Comparison of ENCODE assay signal across 8 mouse cellular contexts in genomic region chr2:164403396-164404081, GRCm38 (mm10). TPM values are rescaled to one million over a fixed set of nuclear protein-coding genes. Genes with fewer than 3 reads are reported as not detected.
DNase-seq lines count a peak whose midpoint lies in the region; ATAC-seq lines count a peak whose summit lies in the region.

No protein-coding gene starts in this region.

- no peaks in the 10 kb centered on the region for H3K9me3 ChIP-seq in hindbrain, embryonic 10.5 days
- H3K9me3 ChIP-seq in hindbrain, embryonic 11.5 days (ENCODE audit: control insufficient read depth, low read length) = no peaks in the 10 kb centered on the region
- H3K9me3 ChIP-seq in embryonic facial prominence, embryonic 15.5 days (replicated peaks) = no peaks in the 10 kb centered on the region
- H3K9me3 ChIP-seq in lung, embryonic 16.5 days (ENCODE audit: control insufficient read depth, low read length) = no peaks in the 10 kb centered on the region
- no peaks in the 10 kb centered on the region for H3K9me3 ChIP-seq in forebrain, embryonic 11.5 days (ENCODE audit: control insufficient read depth, low read length)

- H3K4me1 ChIP-seq in hindbrain, embryonic 10.5 days (replicated peaks) = peaks cover 31% of the 10 kb centered on the region
- peaks cover 4% of the 10 kb centered on the region; the same call in 1 of the 2 replicates for H3K4me1 ChIP-seq in hindbrain, embryonic 11.5 days (replicated peaks; ENCODE audit: control insufficient read depth, insufficient read depth, low read length)
- H3K4me1 ChIP-seq in embryonic facial prominence, embryonic 15.5 days = peaks cover 43% of the 10 kb centered on the region
- H3K4me1 ChIP-seq in lung, embryonic 16.5 days (replicated peaks; ENCODE audit: control insufficient read depth, insufficient read depth, low read length) = peaks cover 18% of the 10 kb centered on the region
- H3K4me1 ChIP-seq in forebrain, embryonic 11.5 days (replicated peaks; ENCODE audit: control insufficient read depth, insufficient read depth, low read length) = peaks cover 3% of the 10 kb centered on the region; the same call in 1 of the 2 replicates

- 8% methylated on average over 14 of the region's 14 CpGs for WGBS in hindbrain, embryonic 10.5 days
- 9% methylated on average over 14 of the region's 14 CpGs for WGBS in hindbrain, embryonic 11.5 days
- 9% methylated on average over 14 of the region's 14 CpGs for WGBS in embryonic facial prominence, embryonic 15.5 days
- WGBS in lung, embryonic 16.5 days = 13% methylated on average over 14 of the region's 14 CpGs
- WGBS in forebrain, embryonic 11.5 days = 7% methylated on average over 13 of the region's 14 CpGs

- no peak overlapping the region for H3K27ac ChIP-seq in hindbrain, embryonic 10.5 days
- no peak overlapping the region for H3K27ac ChIP-seq in hindbrain, embryonic 11.5 days (ENCODE audit: low read depth, low read length)
- no peak overlapping the region; the same call in 1 of the 2 replicates for H3K27ac ChIP-seq in embryonic facial prominence, embryonic 15.5 days (replicated peaks)
- H3K27ac ChIP-seq in lung, embryonic 16.5 days (ENCODE audit: low read length) = peak overlapping the region; percentile 89
- H3K27ac ChIP-seq in forebrain, embryonic 11.5 days (ENCODE audit: low read depth, low read length) = no peak overlapping the region

- H3K4me3 ChIP-seq in hindbrain, embryonic 10.5 days = 0 out of 2 replicates have a peak overlapping the region, but pooled peaks have one; percentile 4
- H3K4me3 ChIP-seq in hindbrain, embryonic 11.5 days (ENCODE audit: low read depth, low read length) = no peak overlapping the region
- H3K4me3 ChIP-seq in embryonic facial prominence, embryonic 15.5 days (replicated peaks) = peak overlapping the region; percentile 42
- H3K4me3 ChIP-seq in lung, embryonic 16.5 days (ENCODE audit: low read length) = peak overlapping the region; percentile 53
- H3K4me3 ChIP-seq in forebrain, embryonic 11.5 days (ENCODE audit: low read depth, low read length) = no peak overlapping the region

- ATAC-seq in hindbrain, embryonic 11.5 days (ENCODE audit: low FRiP score) = no peak; the same call in 1 of the 2 replicates
- 0 out of 2 replicates have a peak, but pooled peaks have one; percentile 15 for ATAC-seq in embryonic facial prominence, embryonic 15.5 days (ENCODE audit: insufficient number of reproducible peaks, low FRiP score, low TSS enrichment, low read depth)
- ATAC-seq in lung, embryonic 16.5 days (ENCODE audit: low read depth) = peak; percentile 78
- ATAC-seq in forebrain, embryonic 11.5 days (replicated peaks; ENCODE audit: low FRiP score) = no peak

- no peak for DNase-seq in hindbrain, embryonic 10.5 days (ENCODE audit: low spot score)
- DNase-seq in hindbrain, embryonic 11.5 days (ENCODE audit: low spot score) = no peak
- DNase-seq in brain, adult 2 months (ENCODE audit: low read depth, low spot score) = peak; percentile 37
- DNase-seq in forebrain, embryonic 11.5 days (ENCODE audit: low spot score) = no peak
- DNase-seq in thymus, postnatal 25 days = no peak
- no peak for DNase-seq in left cerebral cortex, adult 9 months (ENCODE audit: low spot score in 2 of 2)

- no peak overlapping the region for H3K9ac ChIP-seq in hindbrain, embryonic 11.5 days (ENCODE audit: low read depth, low read length)
- H3K9ac ChIP-seq in embryonic facial prominence, embryonic 15.5 days = no peak overlapping the region
- peak overlapping the region; percentile 18 for H3K9ac ChIP-seq in lung, embryonic 16.5 days (ENCODE audit: low read length)
- no peak overlapping the region for H3K9ac ChIP-seq in forebrain, embryonic 11.5 days (ENCODE audit: low read length)

- H3K36me3 ChIP-seq in hindbrain, embryonic 10.5 days = no peaks in the 10 kb centered on the region
- no peaks in the 10 kb centered on the region for H3K36me3 ChIP-seq in hindbrain, embryonic 11.5 days (ENCODE audit: control insufficient read depth, insufficient read depth, low read length)
- H3K36me3 ChIP-seq in embryonic facial prominence, embryonic 15.5 days = no peaks in the 10 kb centered on the region
- no peaks in the 10 kb centered on the region for H3K36me3 ChIP-seq in lung, embryonic 16.5 days (ENCODE audit: control insufficient read depth, insufficient read depth, low read length)
- H3K36me3 ChIP-seq in forebrain, embryonic 11.5 days (ENCODE audit: control insufficient read depth, insufficient read depth, low read length) = no peaks in the 10 kb centered on the region

- peaks cover 100% of the 10 kb centered on the region for H3K27me3 ChIP-seq in hindbrain, embryonic 10.5 days (ENCODE audit: insufficient read depth, poor library complexity, severe bottlenecking)
- H3K27me3 ChIP-seq in hindbrain, embryonic 11.5 days (ENCODE audit: control insufficient read depth, insufficient read depth, low read length) = peaks cover 92% of the 10 kb centered on the region
- peaks cover 97% of the 10 kb centered on the region for H3K27me3 ChIP-seq in embryonic facial prominence, embryonic 15.5 days
- peaks cover 42% of the 10 kb centered on the region for H3K27me3 ChIP-seq in lung, embryonic 16.5 days (ENCODE audit: control insufficient read depth, insufficient read depth, low read depth, low read length)
- H3K27me3 ChIP-seq in forebrain, embryonic 11.5 days (ENCODE audit: control insufficient read depth, insufficient read depth, low read length) = peaks cover 93% of the 10 kb centered on the region

- no peak overlapping the region; the same call in 1 of the 2 replicates for H3K4me2 ChIP-seq in hindbrain, embryonic 11.5 days (replicated peaks; ENCODE audit: low read depth, low read length)
- peak overlapping the region; percentile 65 for H3K4me2 ChIP-seq in embryonic facial prominence, embryonic 15.5 days (replicated peaks)
- peak overlapping the region; percentile 71 for H3K4me2 ChIP-seq in lung, embryonic 16.5 days (ENCODE audit: low read depth, low read length)
- H3K4me2 ChIP-seq in forebrain, embryonic 11.5 days (ENCODE audit: low read depth, low read length, severe bottlenecking) = no peak overlapping the region

RNA-seq across cellular contexts. Expression of gene Rbpjl, which starts 0.6 kb away (rescaled TPM):
- polyA plus RNA-seq in hindbrain, embryonic 10.5 days (2016; fragmentation: Nextera tagmentation; extraction: Ambion mirVana) = 0.02 TPM in 1 of 2 replicates, not detected in the other
- polyA plus RNA-seq in hindbrain, embryonic 11.5 days (2014; fragmentation: Nextera tagmentation; extraction: Ambion mirVana) = not detected in 2 replicates
- 0.50 and 0.98 TPM in 2 replicates for polyA plus RNA-seq in embryonic facial prominence, embryonic 15.5 days (2015; fragmentation: Nextera tagmentation; extraction: Ambion mirVana)
- polyA plus RNA-seq in lung, embryonic 16.5 days (2015; fragmentation: Nextera tagmentation; extraction: Ambion mirVana) = 16.8 and 21.9 TPM in 2 replicates
- not detected in 2 replicates for polyA plus RNA-seq in forebrain, embryonic 11.5 days (2014; fragmentation: Nextera tagmentation; extraction: Ambion mirVana)

RNA-seq across cellular contexts. Expression of gene Matn4, which starts 1.4 kb away (rescaled TPM):
- 0.35 and 0.72 TPM in 2 replicates for polyA plus RNA-seq in hindbrain, embryonic 10.5 days (2016; fragmentation: Nextera tagmentation; extraction: Ambion mirVana)
- polyA plus RNA-seq in hindbrain, embryonic 11.5 days (2014; fragmentation: Nextera tagmentation; extraction: Ambion mirVana) = 0.71 and 0.91 TPM in 2 replicates
- 33.4 and 58.2 TPM in 2 replicates for polyA plus RNA-seq in embryonic facial prominence, embryonic 15.5 days (2015; fragmentation: Nextera tagmentation; extraction: Ambion mirVana)
- polyA plus RNA-seq in lung, embryonic 16.5 days (2015; fragmentation: Nextera tagmentation; extraction: Ambion mirVana) = 46.8 and 54.9 TPM in 2 replicates
- polyA plus RNA-seq in forebrain, embryonic 11.5 days (2014; fragmentation: Nextera tagmentation; extraction: Ambion mirVana) = not detected in 2 replicates

RNA-seq across cellular contexts. Expression of gene Slpi, which starts 14.6 kb away (rescaled TPM):
- 0.31 TPM in 1 of 2 replicates, not detected in the other for polyA plus RNA-seq in hindbrain, embryonic 10.5 days (2016; fragmentation: Nextera tagmentation; extraction: Ambion mirVana)
- 0.43 and 0.46 TPM in 2 replicates for polyA plus RNA-seq in hindbrain, embryonic 11.5 days (2014; fragmentation: Nextera tagmentation; extraction: Ambion mirVana)
- 9.9 and 14.5 TPM in 2 replicates for polyA plus RNA-seq in embryonic facial prominence, embryonic 15.5 days (2015; fragmentation: Nextera tagmentation; extraction: Ambion mirVana)
- polyA plus RNA-seq in lung, embryonic 16.5 days (2015; fragmentation: Nextera tagmentation; extraction: Ambion mirVana) = 1.8 and 2.8 TPM in 2 replicates
- 0.31 and 0.32 TPM in 2 replicates for polyA plus RNA-seq in forebrain, embryonic 11.5 days (2014; fragmentation: Nextera tagmentation; extraction: Ambion mirVana)

RNA-seq across cellular contexts. Expression of gene Sdc4, which starts 40.1 kb away (rescaled TPM):
- polyA plus RNA-seq in hindbrain, embryonic 10.5 days (2016; fragmentation: Nextera tagmentation; extraction: Ambion mirVana) = 14.8 and 18.0 TPM in 2 replicates
- polyA plus RNA-seq in hindbrain, embryonic 11.5 days (2014; fragmentation: Nextera tagmentation; extraction: Ambion mirVana) = 9.8 and 11.6 TPM in 2 replicates
- polyA plus RNA-seq in embryonic facial prominence, embryonic 15.5 days (2015; fragmentation: Nextera tagmentation; extraction: Ambion mirVana) = 113 and 114 TPM in 2 replicates
- polyA plus RNA-seq in lung, embryonic 16.5 days (2015; fragmentation: Nextera tagmentation; extraction: Ambion mirVana) = 226 and 247 TPM in 2 replicates
- 15.3 and 15.9 TPM in 2 replicates for polyA plus RNA-seq in forebrain, embryonic 11.5 days (2014; fragmentation: Nextera tagmentation; extraction: Ambion mirVana)

RNA-seq across cellular contexts. Expression of gene Sys1, which starts 53.2 kb away (rescaled TPM):
- 61.5 and 76.4 TPM in 2 replicates for polyA plus RNA-seq in hindbrain, embryonic 10.5 days (2016; fragmentation: Nextera tagmentation; extraction: Ambion mirVana)
- polyA plus RNA-seq in hindbrain, embryonic 11.5 days (2014; fragmentation: Nextera tagmentation; extraction: Ambion mirVana) = 71.3 and 72.2 TPM in 2 replicates
- 66.3 and 67.8 TPM in 2 replicates for polyA plus RNA-seq in embryonic facial prominence, embryonic 15.5 days (2015; fragmentation: Nextera tagmentation; extraction: Ambion mirVana)
- polyA plus RNA-seq in lung, embryonic 16.5 days (2015; fragmentation: Nextera tagmentation; extraction: Ambion mirVana) = 59.9 and 62.3 TPM in 2 replicates
- 63.4 and 71.2 TPM in 2 replicates for polyA plus RNA-seq in forebrain, embryonic 11.5 days (2014; fragmentation: Nextera tagmentation; extraction: Ambion mirVana)

Comparison
In these comparisons a context has a peak if more than half of its experiments do, and no peak if none do; other contexts are left out.
1. H3K4me3 ChIP-seq: peak in hindbrain, embryonic 10.5 days (single experiment), embryonic facial prominence, embryonic 15.5 days (single experiment) and lung, embryonic 16.5 days (single experiment); none in hindbrain, embryonic 11.5 days (single experiment) and forebrain, embryonic 11.5 days (single experiment).
2. ATAC-seq: peak in embryonic facial prominence, embryonic 15.5 days (single experiment) and lung, embryonic 16.5 days (single experiment); none in hindbrain, embryonic 11.5 days (single experiment) and forebrain, embryonic 11.5 days (single experiment).
3. H3K4me2 ChIP-seq: peak in embryonic facial prominence, embryonic 15.5 days (single experiment) and lung, embryonic 16.5 days (single experiment); none in hindbrain, embryonic 11.5 days (single experiment) and forebrain, embryonic 11.5 days (single experiment).
4. RNA of gene Matn4, which starts 1.4 kb away (polyA plus RNA-seq): 33.4 to 58.2 TPM in embryonic facial prominence, embryonic 15.5 days and 46.8 to 54.9 TPM in lung, embryonic 16.5 days; 0.71 to 0.91 TPM in hindbrain, embryonic 11.5 days, 0.35 to 0.72 TPM in hindbrain, embryonic 10.5 days and not detected in forebrain, embryonic 11.5 days; every median in the first group is over 10 times any median in the second.